Mouse (Mus musculus): ENCODE results near the gene Usp24. TPM values are rescaled to one million over a fixed set of nuclear protein-coding genes. Genes with fewer than 3 reads are reported as not detected.
"Not testable (repeated sequence)": the region's sequence is repeated elsewhere in the genome, so short reads cannot be mapped to it uniquely, and the experiment has no call there.

Usp24 gene
- total and polyA plus RNA-seq, 2 experiments from 2014 or later = 5.9 to 27.3 TPM

GRCm38 (mm10) chr4:106318976-106319375 lies 3.0 kb downstream of the Usp24 start:
- H3K4me1 ChIP-seq (ENCODE audit: control insufficient read depth, insufficient read depth) = peaks cover 42% of the 10 kb centered on the region
- no peak overlapping the region for H3K27ac ChIP-seq (ENCODE audit: low read depth)
- no peak overlapping the region for H3K9ac ChIP-seq (replicated peaks; ENCODE audit: low read depth, low read length)
- H3K4me2 ChIP-seq (ENCODE audit: low read depth, low read length) = no peak overlapping the region
- WGBS = 85% methylated on average over 6 of the region's 6 CpGs
- no peak for DNase-seq (ENCODE audit: low spot score)
- ATAC-seq (ENCODE audit: insufficient read depth, low read depth) = no peak
- TF ChIP-seq CTCF (IDR thresholded peaks at IDR 0.05; ENCODE audit: low read depth) = no peak
- no peak for TF ChIP-seq EP300 (IDR thresholded peaks at IDR 0.05; ENCODE audit: low read depth)
- H3K36me3 ChIP-seq (replicated peaks; ENCODE audit: control insufficient read depth, insufficient read depth, low read length) = no peaks in the 10 kb centered on the region
- H3K9me3 ChIP-seq (replicated peaks; ENCODE audit: control insufficient read depth, low read length) = no peaks in the 10 kb centered on the region
- H3K4me3 ChIP-seq (ENCODE audit: low read depth, low read length) = no peak overlapping the region
- no peaks in the 10 kb centered on the region for H3K27me3 ChIP-seq (ENCODE audit: control insufficient read depth, insufficient read depth, low read length)

GRCm38 (mm10) chr4:106322846-106323245 lies 6.8 kb downstream of the Usp24 start:
- Histone ChIP-seq H3K9me3 (replicated peaks; ENCODE audit: control insufficient read depth, low read length) (no peaks in the 10 kb centered on the region), H3K4me1 (ENCODE audit: control insufficient read depth, insufficient read depth) (peaks cover 33% of the 10 kb centered on the region), H3K4me3 (ENCODE audit: low read depth, low read length) (no peak overlapping the region), H3K36me3 (replicated peaks; ENCODE audit: control insufficient read depth, insufficient read depth, low read length) (no peaks in the 10 kb centered on the region; the same call in 1 of the 2 replicates), H3K4me2 (ENCODE audit: low read depth, low read length) (no peak overlapping the region), H3K27ac (ENCODE audit: low read depth) (no peak overlapping the region), H3K9ac (replicated peaks; ENCODE audit: low read depth, low read length) (no peak overlapping the region), H3K27me3 (ENCODE audit: control insufficient read depth, insufficient read depth, low read length) (no peaks in the 10 kb centered on the region)
- 89% methylated on average over 10 of the region's 10 CpGs for WGBS
- no peak for DNase-seq (ENCODE audit: low spot score)
- TF ChIP-seq EP300 (IDR thresholded peaks at IDR 0.05; ENCODE audit: low read depth) (no peak), CTCF (IDR thresholded peaks at IDR 0.05; ENCODE audit: low read depth) (no peak)
- ATAC-seq (ENCODE audit: insufficient read depth, low read depth) = no peak

- no peak overlapping the region for H3K27ac ChIP-seq (ENCODE audit: low read depth)
- H3K9me3 ChIP-seq (replicated peaks; ENCODE audit: control insufficient read depth, low read length) = no peaks in the 10 kb centered on the region
- H3K27me3 ChIP-seq (ENCODE audit: control insufficient read depth, insufficient read depth, low read length) = no peaks in the 10 kb centered on the region
- H3K4me3 ChIP-seq (ENCODE audit: low read depth, low read length) = no peak overlapping the region
- H3K36me3 ChIP-seq (replicated peaks; ENCODE audit: control insufficient read depth, insufficient read depth, low read length) = no peaks in the 10 kb centered on the region; the same call in 1 of the 2 replicates
- no peak for TF ChIP-seq EP300 (IDR thresholded peaks at IDR 0.05; ENCODE audit: low read depth)
- no peak for TF ChIP-seq CTCF (IDR thresholded peaks at IDR 0.05; ENCODE audit: low read depth)
- H3K4me2 ChIP-seq (ENCODE audit: low read depth, low read length) = no peak overlapping the region
- no peak overlapping the region for H3K9ac ChIP-seq (replicated peaks; ENCODE audit: low read depth, low read length)
- WGBS = 49% methylated on average over 2 of the region's 2 CpGs
- H3K4me1 ChIP-seq (ENCODE audit: control insufficient read depth, insufficient read depth) = peaks cover 29% of the 10 kb centered on the region
- ATAC-seq (ENCODE audit: insufficient read depth, low read depth) (no peak), DNase-seq (ENCODE audit: low spot score) (no peak)
These were observed 7.3 kb downstream of the Usp24 start for GRCm38 (mm10) chr4:106323318-106323717.

- peaks cover 18% of the 10 kb centered on the region for H3K4me1 ChIP-seq (ENCODE audit: control insufficient read depth, insufficient read depth)
- H3K4me3 ChIP-seq (ENCODE audit: low read depth, low read length) = no peak overlapping the region
- DNase-seq (ENCODE audit: low spot score) = no peak
- no peaks in the 10 kb centered on the region for H3K9me3 ChIP-seq (replicated peaks; ENCODE audit: control insufficient read depth, low read length)
- H3K4me2 ChIP-seq (ENCODE audit: low read depth, low read length) = no peak overlapping the region
- no peaks in the 10 kb centered on the region for H3K27me3 ChIP-seq (ENCODE audit: control insufficient read depth, insufficient read depth, low read length)
- ATAC-seq (ENCODE audit: insufficient read depth, low read depth) = no peak
- H3K27ac ChIP-seq (ENCODE audit: low read depth) = no peak overlapping the region
- no peaks in the 10 kb centered on the region; the same call in 1 of the 2 replicates for H3K36me3 ChIP-seq (replicated peaks; ENCODE audit: control insufficient read depth, insufficient read depth, low read length)
- no peak overlapping the region for H3K9ac ChIP-seq (replicated peaks; ENCODE audit: low read depth, low read length)
- TF ChIP-seq CTCF (IDR thresholded peaks at IDR 0.05; ENCODE audit: low read depth) (no peak), EP300 (IDR thresholded peaks at IDR 0.05; ENCODE audit: low read depth) (no peak)
- WGBS = 31% methylated on average over 5 of the region's 5 CpGs
These were observed 11.4 kb downstream of the Usp24 start for GRCm38 (mm10) chr4:106327436-106327835.

- H3K4me2 ChIP-seq (ENCODE audit: low read depth, low read length) = no peak overlapping the region
- no peak for TF ChIP-seq CTCF (IDR thresholded peaks at IDR 0.05; ENCODE audit: low read depth)
- TF ChIP-seq EP300 (IDR thresholded peaks at IDR 0.05; ENCODE audit: low read depth) = no peak
- ATAC-seq (ENCODE audit: insufficient read depth, low read depth) (no peak), DNase-seq (ENCODE audit: low spot score) (no peak)
- WGBS = 80% methylated on average over 4 of the region's 4 CpGs
- H3K4me3 ChIP-seq (ENCODE audit: low read depth, low read length) = no peak overlapping the region
- H3K36me3 ChIP-seq (replicated peaks; ENCODE audit: control insufficient read depth, insufficient read depth, low read length) = no peaks in the 10 kb centered on the region; the same call in 1 of the 2 replicates
- no peak overlapping the region for H3K9ac ChIP-seq (replicated peaks; ENCODE audit: low read depth, low read length)
- H3K27me3 ChIP-seq (ENCODE audit: control insufficient read depth, insufficient read depth, low read length) = no peaks in the 10 kb centered on the region
- no peak overlapping the region for H3K27ac ChIP-seq (ENCODE audit: low read depth)
- peaks cover 18% of the 10 kb centered on the region for H3K4me1 ChIP-seq (ENCODE audit: control insufficient read depth, insufficient read depth)
- no peaks in the 10 kb centered on the region for H3K9me3 ChIP-seq (replicated peaks; ENCODE audit: control insufficient read depth, low read length)
These were observed 12.7 kb downstream of the Usp24 start for GRCm38 (mm10) chr4:106328704-106329103.

GRCm38 (mm10) chr4:106329171-106329570 lies 13.2 kb downstream of the Usp24 start:
- not testable (repeated sequence) for H3K36me3 ChIP-seq (replicated peaks; ENCODE audit: control insufficient read depth, insufficient read depth, low read length); H3K9me3 ChIP-seq (replicated peaks; ENCODE audit: control insufficient read depth, low read length); H3K4me3 ChIP-seq (ENCODE audit: low read depth, low read length); H3K27ac ChIP-seq (ENCODE audit: low read depth); DNase-seq (ENCODE audit: low spot score); H3K9ac ChIP-seq (replicated peaks; ENCODE audit: low read depth, low read length); H3K27me3 ChIP-seq (ENCODE audit: control insufficient read depth, insufficient read depth, low read length); H3K4me2 ChIP-seq (ENCODE audit: low read depth, low read length); ATAC-seq (ENCODE audit: insufficient read depth, low read depth)
- 84% methylated on average over 6 of the region's 6 CpGs for WGBS
- peaks cover 18% of the 10 kb centered on the region for H3K4me1 ChIP-seq (ENCODE audit: control insufficient read depth, insufficient read depth)
